Mouse (Mus musculus): ENCODE data around the gene Gm38392.
"Not testable (repeated sequence)": the region's sequence is repeated elsewhere in the genome, so short reads cannot be mapped to it uniquely, and the experiment has no call there.

DNA sequence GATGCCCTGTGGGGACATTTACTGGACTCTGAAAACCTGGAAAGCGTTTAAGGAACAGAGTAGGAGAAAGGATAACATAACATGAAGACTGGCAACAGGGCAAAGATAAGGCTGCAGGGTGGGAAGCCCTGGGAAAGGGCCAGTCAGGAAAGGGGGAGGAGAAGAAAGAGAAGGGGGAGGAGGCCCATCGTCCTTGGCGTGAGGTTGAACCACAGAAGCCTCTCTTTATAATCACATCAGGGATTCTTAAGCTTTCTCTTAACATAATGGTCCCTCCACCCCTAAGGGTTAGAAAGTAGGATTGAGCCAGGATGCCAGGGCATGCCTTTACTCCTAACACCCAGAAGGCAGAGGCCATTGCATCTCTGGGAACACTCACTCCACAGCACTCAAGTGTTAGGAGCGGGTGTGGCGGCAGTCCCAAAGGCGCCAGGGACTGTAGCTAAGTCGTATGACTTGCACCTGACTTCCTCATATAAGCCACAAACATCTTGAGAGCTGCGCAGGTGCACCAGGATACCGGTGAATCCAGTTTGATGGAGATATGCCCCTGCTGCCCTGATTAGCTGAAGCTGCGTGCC lies 1.2 kb upstream of the Gm38392 start:
- not testable (repeated sequence) for TF ChIP-seq CTCF (IDR thresholded peaks at IDR 0.05; ENCODE audit: control insufficient read depth, insufficient read depth, low read length); POLR2A (IDR thresholded peaks at IDR 0.05; ENCODE audit: borderline replicate concordance, control insufficient read depth, low read depth, low read length)

All from bone marrow, adult 2 months (tissue).